ENCODE assay signal across 8 mouse cellular contexts in genomic region chr9:107288711-107289110, GRCm38 (mm10). TPM values are rescaled to one million over a fixed set of nuclear protein-coding genes. Genes with fewer than 3 reads are reported as not detected.
DNase-seq lines count a peak whose midpoint lies in the region; ATAC-seq and TF ChIP-seq lines count a peak whose summit lies in the region.

No protein-coding gene starts in this region.

- WGBS in heart, embryonic 13.5 days: 34% methylated on average over 8 of the region's 8 CpGs
- 23% methylated on average over 8 of the region's 8 CpGs for WGBS in embryonic facial prominence, embryonic 10.5 days
- WGBS in intestine, embryonic 15.5 days: 36% methylated on average over 8 of the region's 8 CpGs
- 28% methylated on average over 8 of the region's 8 CpGs for WGBS in lung, embryonic 16.5 days
- WGBS in spleen, adult 2 months: 16% methylated on average over 8 of the region's 8 CpGs

- TF ChIP-seq POLR2A in spleen, adult 2 months (IDR thresholded peaks at IDR 0.05; ENCODE audit: low read depth, low read length): no peak

- DNase-seq in heart, postnatal 25 days (ENCODE audit: low spot score): no peak
- DNase-seq in embryonic facial prominence, embryonic 10.5 days (ENCODE audit: low spot score): no peak
- DNase-seq in spleen, adult 2 months (ENCODE audit: low read depth in 1 of 2, low spot score in 2 of 2): peak; percentile 60 to 81
- no peak for DNase-seq in adrenal gland, postnatal 10 days
- DNase-seq in adrenal gland, adult 2 months: no peak

- peaks cover 20% of the 10 kb centered on the region for H3K27me3 ChIP-seq in heart, embryonic 13.5 days (replicated peaks)
- H3K27me3 ChIP-seq in embryonic facial prominence, embryonic 10.5 days (replicated peaks; ENCODE audit: low read depth, poor library complexity, severe bottlenecking): peaks cover 29% of the 10 kb centered on the region
- no peaks in the 10 kb centered on the region; the same call in 1 of the 2 replicates for H3K27me3 ChIP-seq in intestine, embryonic 15.5 days (replicated peaks)
- H3K27me3 ChIP-seq in lung, embryonic 16.5 days (ENCODE audit: control insufficient read depth, insufficient read depth, low read depth, low read length): no peaks in the 10 kb centered on the region
- H3K27me3 ChIP-seq in spleen, adult 2 months (ENCODE audit: control insufficient read depth, insufficient read depth, low read length): no peaks in the 10 kb centered on the region

- ATAC-seq in heart, embryonic 13.5 days (ENCODE audit: extremely low read depth, insufficient number of reproducible peaks, low FRiP score, low TSS enrichment): no peak
- peak; percentile 75 for ATAC-seq in intestine, embryonic 15.5 days
- ATAC-seq in lung, embryonic 16.5 days (ENCODE audit: low read depth): peak; percentile 50

- peak overlapping the region; percentile 70 for H3K9ac ChIP-seq in heart, embryonic 13.5 days
- peak overlapping the region; percentile 53 for H3K9ac ChIP-seq in intestine, embryonic 15.5 days
- H3K9ac ChIP-seq in lung, embryonic 16.5 days (ENCODE audit: low read length): peak overlapping the region; percentile 67

- H3K4me1 ChIP-seq in heart, embryonic 13.5 days: peaks cover 18% of the 10 kb centered on the region
- peaks cover 38% of the 10 kb centered on the region for H3K4me1 ChIP-seq in embryonic facial prominence, embryonic 10.5 days
- peaks cover 12% of the 10 kb centered on the region; the same call in 1 of the 2 replicates for H3K4me1 ChIP-seq in intestine, embryonic 15.5 days (replicated peaks)
- H3K4me1 ChIP-seq in lung, embryonic 16.5 days (replicated peaks; ENCODE audit: control insufficient read depth, insufficient read depth, low read length): peaks cover 11% of the 10 kb centered on the region
- peaks cover 2% of the 10 kb centered on the region; the same call in 1 of the 2 replicates for H3K4me1 ChIP-seq in spleen, adult 2 months (ENCODE audit: control insufficient read depth, insufficient read depth, insufficient read length)

- H3K9me3 ChIP-seq in heart, embryonic 13.5 days: no peaks in the 10 kb centered on the region
- H3K9me3 ChIP-seq in embryonic facial prominence, embryonic 10.5 days: no peaks in the 10 kb centered on the region
- H3K9me3 ChIP-seq in intestine, embryonic 15.5 days: no peaks in the 10 kb centered on the region
- H3K9me3 ChIP-seq in lung, embryonic 16.5 days (ENCODE audit: control insufficient read depth, low read length): no peaks in the 10 kb centered on the region

- peak overlapping the region; percentile 75 for H3K4me2 ChIP-seq in heart, embryonic 13.5 days
- H3K4me2 ChIP-seq in intestine, embryonic 15.5 days (replicated peaks): peak overlapping the region; percentile 86
- peak overlapping the region; percentile 78 for H3K4me2 ChIP-seq in lung, embryonic 16.5 days (ENCODE audit: low read depth, low read length)

- intact Hi-C loops in heart, postnatal 25 days (cut with DNase I): no loop called here

- H3K4me3 ChIP-seq in heart, embryonic 13.5 days: peak overlapping the region; percentile 54
- peak overlapping the region; percentile 65 for H3K4me3 ChIP-seq in embryonic facial prominence, embryonic 10.5 days
- peak overlapping the region; percentile 46 for H3K4me3 ChIP-seq in intestine, embryonic 15.5 days (replicated peaks)
- H3K4me3 ChIP-seq in lung, embryonic 16.5 days (ENCODE audit: low read length): peak overlapping the region; percentile 58
- H3K4me3 ChIP-seq in spleen, adult 2 months (ENCODE audit: extremely low read depth, insufficient read depth, insufficient read length): peak overlapping the region; percentile 69

- H3K27ac ChIP-seq in heart, embryonic 13.5 days (replicated peaks): peak overlapping the region; percentile 26; the same call in 1 of the 2 replicates
- no peak overlapping the region for H3K27ac ChIP-seq in embryonic facial prominence, embryonic 10.5 days (replicated peaks)
- H3K27ac ChIP-seq in intestine, embryonic 15.5 days: peak overlapping the region; percentile 79
- peak overlapping the region; percentile 91 for H3K27ac ChIP-seq in lung, embryonic 16.5 days (ENCODE audit: low read length)
- peak overlapping the region; percentile 74 for H3K27ac ChIP-seq in spleen, adult 2 months (ENCODE audit: insufficient read depth, low read length)

- TF ChIP-seq CTCF in spleen, adult 2 months (IDR thresholded peaks at IDR 0.05; ENCODE audit: extremely low read depth, insufficient read depth, insufficient read length, insufficient replicate concordance): no peak

- no peaks in the 10 kb centered on the region for H3K36me3 ChIP-seq in heart, embryonic 13.5 days
- H3K36me3 ChIP-seq in embryonic facial prominence, embryonic 10.5 days (replicated peaks): no peaks in the 10 kb centered on the region
- no peaks in the 10 kb centered on the region for H3K36me3 ChIP-seq in intestine, embryonic 15.5 days
- no peaks in the 10 kb centered on the region for H3K36me3 ChIP-seq in lung, embryonic 16.5 days (ENCODE audit: control insufficient read depth, insufficient read depth, low read length)
- peaks cover 2% of the 10 kb centered on the region; the same call in 1 of the 2 replicates for H3K36me3 ChIP-seq in spleen, adult 2 months (ENCODE audit: control insufficient read depth, insufficient read depth, low read length)

RNA-seq across cellular contexts. Expression of gene Mapkapk3, which starts 1.0 kb away (rescaled TPM):
- polyA plus RNA-seq in heart, embryonic 13.5 days (2015; fragmentation: Nextera tagmentation; extraction: Ambion mirVana): 5.1 and 7.0 TPM in 2 replicates
- 10 to 100 TPM; 28.3 to 30.9 TPM for total RNA-seq in heart, postnatal 25 days (2021)
- polyA plus RNA-seq in embryonic facial prominence, embryonic 10.5 days (2016; fragmentation: Nextera tagmentation; extraction: Ambion mirVana): 4.9 and 5.1 TPM in 2 replicates
- polyA plus RNA-seq in intestine, embryonic 15.5 days (2015; fragmentation: Nextera tagmentation; extraction: Ambion mirVana): 34.8 and 35.4 TPM in 2 replicates
- 17.8 and 20.6 TPM in 2 replicates for polyA plus RNA-seq in lung, embryonic 16.5 days (2015; fragmentation: Nextera tagmentation; extraction: Ambion mirVana)
- 28.0 and 29.7 TPM in 2 replicates for polyA plus RNA-seq in spleen, adult 2 months (2012; rRNA removed)
- total RNA-seq in adrenal gland, postnatal 10 days (2021): 10 to 100 TPM; 28.6 to 29.5 TPM
- 10 to 100 TPM; 27.9 to 69.9 TPM for total RNA-seq in adrenal gland, adult 2 months (2021)
- 30.9 and 41.7 TPM in 2 replicates for polyA plus RNA-seq in adrenal gland, adult 2 months (2012; rRNA removed)

RNA-seq across cellular contexts. Expression of gene Cish, which starts 7.1 kb away (rescaled TPM):
- 17.2 and 18.7 TPM in 2 replicates for polyA plus RNA-seq in heart, embryonic 13.5 days (2015; fragmentation: Nextera tagmentation; extraction: Ambion mirVana)
- total RNA-seq in heart, postnatal 25 days (2021): 100 to 1,000 TPM; 122 to 198 TPM
- 6.7 and 7.2 TPM in 2 replicates for polyA plus RNA-seq in embryonic facial prominence, embryonic 10.5 days (2016; fragmentation: Nextera tagmentation; extraction: Ambion mirVana)
- polyA plus RNA-seq in intestine, embryonic 15.5 days (2015; fragmentation: Nextera tagmentation; extraction: Ambion mirVana): 16.2 and 16.8 TPM in 2 replicates
- 19.3 and 20.5 TPM in 2 replicates for polyA plus RNA-seq in lung, embryonic 16.5 days (2015; fragmentation: Nextera tagmentation; extraction: Ambion mirVana)
- 9.3 and 13.3 TPM in 2 replicates for polyA plus RNA-seq in spleen, adult 2 months (2012; rRNA removed)
- total RNA-seq in adrenal gland, postnatal 10 days (2021): 10 to 100 TPM; 36.9 to 45.3 TPM
- 10 to 100 TPM; 13.9 to 18.6 TPM for total RNA-seq in adrenal gland, adult 2 months (2021)
- 33.3 and 34.8 TPM in 2 replicates for polyA plus RNA-seq in adrenal gland, adult 2 months (2012; rRNA removed)

RNA-seq across cellular contexts. Expression of gene Hemk1, which starts 49.4 kb away (rescaled TPM):
- polyA plus RNA-seq in heart, embryonic 13.5 days (2015; fragmentation: Nextera tagmentation; extraction: Ambion mirVana): 11.4 and 12.0 TPM in 2 replicates
- 10 to 100 TPM; 23.0 to 26.9 TPM for total RNA-seq in heart, postnatal 25 days (2021)
- 10.7 and 11.6 TPM in 2 replicates for polyA plus RNA-seq in embryonic facial prominence, embryonic 10.5 days (2016; fragmentation: Nextera tagmentation; extraction: Ambion mirVana)
- polyA plus RNA-seq in intestine, embryonic 15.5 days (2015; fragmentation: Nextera tagmentation; extraction: Ambion mirVana): 9.0 and 11.1 TPM in 2 replicates
- 11.5 and 12.4 TPM in 2 replicates for polyA plus RNA-seq in lung, embryonic 16.5 days (2015; fragmentation: Nextera tagmentation; extraction: Ambion mirVana)
- polyA plus RNA-seq in spleen, adult 2 months (2012; rRNA removed): 11.0 and 12.2 TPM in 2 replicates
- total RNA-seq in adrenal gland, postnatal 10 days (2021): 10 to 100 TPM; 24.1 to 33.5 TPM
- 10 to 100 TPM; 17.5 to 17.7 TPM for total RNA-seq in adrenal gland, adult 2 months (2021)
- 23.5 and 25.5 TPM in 2 replicates for polyA plus RNA-seq in adrenal gland, adult 2 months (2012; rRNA removed)

RNA-seq across cellular contexts. Expression of gene 6430571L13Rik, which starts 51.7 kb away (rescaled TPM):
- 0.79 and 1.1 TPM in 2 replicates for polyA plus RNA-seq in heart, embryonic 13.5 days (2015; fragmentation: Nextera tagmentation; extraction: Ambion mirVana)
- 1 to 10 TPM; 4.8 to 5.9 TPM for total RNA-seq in heart, postnatal 25 days (2021)
- polyA plus RNA-seq in embryonic facial prominence, embryonic 10.5 days (2016; fragmentation: Nextera tagmentation; extraction: Ambion mirVana): 0.83 and 0.95 TPM in 2 replicates
- polyA plus RNA-seq in intestine, embryonic 15.5 days (2015; fragmentation: Nextera tagmentation; extraction: Ambion mirVana): 0.28 and 0.40 TPM in 2 replicates
- polyA plus RNA-seq in lung, embryonic 16.5 days (2015; fragmentation: Nextera tagmentation; extraction: Ambion mirVana): 0.83 and 0.85 TPM in 2 replicates
- 0.29 and 0.50 TPM in 2 replicates for polyA plus RNA-seq in spleen, adult 2 months (2012; rRNA removed)
- 10 to 100 TPM in 1 of 2 experiments, 1 to 10 TPM in 1; 4.0 to 10.9 TPM for total RNA-seq in adrenal gland, postnatal 10 days (2021)
- 1 to 10 TPM in 1 of 2 experiments, under 1 TPM in 1; 0.69 to 1.9 TPM for total RNA-seq in adrenal gland, adult 2 months (2021)
- 1.3 and 1.4 TPM in 2 replicates for polyA plus RNA-seq in adrenal gland, adult 2 months (2012; rRNA removed)

RNA-seq across cellular contexts. Expression of gene Dock3, which starts 57.0 kb away (rescaled TPM):
- polyA plus RNA-seq in heart, embryonic 13.5 days (2015; fragmentation: Nextera tagmentation; extraction: Ambion mirVana): 0.29 and 0.61 TPM in 2 replicates
- 1 to 10 TPM; 2.7 to 3.5 TPM for total RNA-seq in heart, postnatal 25 days (2021)
- polyA plus RNA-seq in embryonic facial prominence, embryonic 10.5 days (2016; fragmentation: Nextera tagmentation; extraction: Ambion mirVana): 1.3 and 1.7 TPM in 2 replicates
- polyA plus RNA-seq in intestine, embryonic 15.5 days (2015; fragmentation: Nextera tagmentation; extraction: Ambion mirVana): 0.54 and 0.64 TPM in 2 replicates
- polyA plus RNA-seq in lung, embryonic 16.5 days (2015; fragmentation: Nextera tagmentation; extraction: Ambion mirVana): 0.19 and 0.23 TPM in 2 replicates
- polyA plus RNA-seq in spleen, adult 2 months (2012; rRNA removed): 0.55 and 0.78 TPM in 2 replicates
- total RNA-seq in adrenal gland, postnatal 10 days (2021): 1 to 10 TPM; 3.3 to 4.5 TPM
- 1 to 10 TPM; 3.3 to 4.2 TPM for total RNA-seq in adrenal gland, adult 2 months (2021)
- polyA plus RNA-seq in adrenal gland, adult 2 months (2012; rRNA removed): 0.81 and 2.0 TPM in 2 replicates

Comparison
In these comparisons a context has a peak if more than half of its experiments do, and no peak if none do; other contexts are left out.
1. DNase-seq: peak in spleen, adult 2 months (2 of 2); none in heart, postnatal 25 days (single experiment), embryonic facial prominence, embryonic 10.5 days (single experiment), adrenal gland, postnatal 10 days (single experiment) and adrenal gland, adult 2 months (single experiment).
2. Peak in every context shown above with its lines, with median percentiles within 50 percentile points of each other: H3K4me2 ChIP-seq, H3K4me3 ChIP-seq and H3K9ac ChIP-seq.